Mouse (Mus musculus) layer of hippocampus, adult 11-12 months (tissue): ENCODE measurements around the gene Slc7a10.
A peak's percentile ranks its signal among the peaks of the same experiment; 100 is the strongest.
"Not testable (repeated sequence)": the region's sequence is repeated elsewhere in the genome, so short reads cannot be mapped to it uniquely, and the experiment has no call there.

Experiments
- DNase-seq: peaks from one replicate; pipeline ENCODE4 v3.0.0; 2022; ENCODE audit warnings: low spot score

Gene Slc7a10

DNA sequence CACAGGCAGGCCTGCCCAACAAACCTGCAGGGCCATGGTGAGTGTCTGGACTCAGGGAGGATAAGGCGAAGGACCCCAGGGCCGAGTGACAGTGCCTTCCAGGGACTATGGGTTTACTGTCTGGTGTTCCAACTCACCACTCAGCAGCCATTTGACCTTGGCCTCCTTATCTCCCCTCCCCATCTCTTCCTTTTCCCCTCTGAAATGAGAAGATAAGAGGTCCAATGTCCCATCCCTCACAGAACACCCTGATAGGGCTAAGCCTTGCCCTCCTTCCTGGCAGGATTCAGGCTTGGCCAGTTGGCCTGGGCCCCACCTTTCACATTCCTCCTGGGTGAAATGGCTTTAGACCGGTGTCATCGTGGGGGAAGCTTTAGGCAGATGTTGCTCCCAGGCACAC, 10.7 kb upstream of the Slc7a10 start:
- DNase-seq: no peak

DNA sequence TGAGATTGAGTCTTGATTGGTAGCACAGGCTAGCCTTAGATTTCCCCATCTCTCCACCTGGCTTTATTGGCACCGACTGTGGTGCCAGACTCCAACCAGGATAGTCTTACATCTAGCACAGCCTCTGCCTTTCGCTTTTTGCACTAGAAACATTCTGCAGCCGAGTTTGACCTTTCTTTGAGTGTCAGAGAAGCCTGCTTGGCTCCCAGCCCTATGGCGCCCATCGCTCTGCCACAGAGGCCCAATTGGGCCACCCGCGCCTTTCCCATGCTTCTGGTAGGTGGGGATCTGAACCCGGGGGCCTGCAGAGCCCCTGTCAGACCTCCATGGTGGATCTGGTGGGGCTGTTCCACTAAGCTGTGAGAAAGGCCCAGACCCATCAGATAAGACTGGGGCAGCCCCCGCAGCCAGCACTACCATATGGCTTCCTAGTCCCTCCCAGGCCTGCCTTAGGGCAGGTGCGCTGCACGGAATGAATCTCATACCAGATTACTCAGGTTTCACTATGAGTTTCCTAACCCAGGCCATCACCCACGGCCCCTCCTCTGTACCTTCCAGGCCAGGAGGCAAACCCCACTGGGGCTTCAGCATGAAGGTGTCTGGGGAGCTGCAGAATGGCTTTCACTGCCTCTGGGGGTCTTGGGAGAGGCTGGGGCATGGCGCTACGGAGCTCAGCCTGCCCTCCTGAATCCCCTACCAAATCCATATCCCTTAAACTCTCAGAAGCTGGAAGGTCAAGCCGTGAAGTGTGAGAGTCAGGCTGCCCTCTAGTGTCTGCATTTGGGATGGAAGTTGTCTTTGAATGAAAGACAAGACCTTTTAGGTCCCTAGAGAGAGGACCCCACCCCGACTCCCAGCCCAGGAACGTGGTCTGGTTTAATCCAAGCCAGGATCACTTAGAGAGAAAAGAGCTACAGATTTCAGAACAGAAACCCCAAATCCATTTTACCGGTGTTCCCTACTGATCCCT, 9.5 kb upstream of the Slc7a10 start:
- DNase-seq: peak; percentile 54

DNA sequence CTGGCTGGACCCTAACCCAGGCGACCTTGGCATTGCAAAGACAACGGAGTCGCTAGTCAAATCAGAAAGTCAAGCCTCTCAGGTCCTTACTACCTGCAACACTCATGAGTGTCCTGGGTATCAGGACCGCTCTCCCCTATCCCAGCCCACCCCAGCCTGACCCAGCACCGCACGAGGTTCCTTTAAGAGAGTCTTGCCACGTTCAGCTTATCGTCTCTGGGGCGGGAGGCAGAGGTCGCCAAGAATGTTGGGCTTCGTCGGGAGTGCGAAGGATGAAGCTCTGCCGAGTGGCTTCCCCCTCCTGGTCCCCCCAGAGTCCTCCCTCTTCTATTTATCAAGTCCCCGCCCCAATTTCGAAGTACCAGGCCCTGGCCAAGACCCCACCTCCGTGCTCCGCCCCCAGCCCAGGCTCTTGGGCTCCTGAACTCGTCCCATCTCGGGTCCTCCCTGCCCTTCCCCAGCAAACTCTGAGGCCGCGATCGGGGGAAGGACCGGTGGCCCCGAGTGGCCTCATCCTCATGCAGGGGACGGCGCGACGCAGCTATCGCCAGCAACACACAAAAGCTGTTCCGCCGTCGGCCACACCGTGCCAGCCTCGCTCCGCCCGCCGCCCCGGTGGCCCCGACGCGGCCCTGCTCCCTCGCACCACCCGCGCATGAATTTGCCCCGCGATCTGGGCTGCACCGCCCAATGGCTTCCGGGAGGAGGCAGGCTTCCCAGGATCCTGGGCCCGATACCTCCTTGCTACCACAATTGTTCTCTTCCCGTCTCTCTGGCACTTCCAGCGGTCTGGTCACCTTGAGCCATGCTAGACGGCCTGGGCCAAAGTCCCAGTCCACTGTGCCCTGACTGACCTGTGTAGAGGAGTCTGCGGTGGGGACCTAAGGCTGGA, 1.1 kb upstream of the Slc7a10 start:
- peak; percentile 37 for DNase-seq

DNA sequence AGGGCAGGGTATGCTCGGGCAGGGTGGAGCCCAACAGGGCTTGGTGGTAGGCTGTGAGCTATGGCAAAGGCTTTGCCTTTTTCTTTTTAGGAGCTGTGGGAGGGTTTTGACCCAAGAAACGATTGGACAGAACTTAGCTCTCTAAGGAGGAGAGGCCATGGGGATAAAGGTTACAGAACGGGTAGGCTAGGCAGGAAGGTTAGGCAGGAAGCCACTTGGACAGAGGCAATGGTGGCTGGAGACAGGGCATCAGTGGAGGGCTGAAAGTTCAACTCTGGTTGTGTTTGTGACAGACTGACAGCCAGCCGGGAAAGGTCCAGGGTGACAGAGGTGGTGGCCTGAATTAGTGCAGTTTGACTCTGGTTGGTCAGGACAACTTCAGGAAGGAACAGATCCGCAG, 3.5 kb downstream of the Slc7a10 start:
- no peak for DNase-seq

DNA sequence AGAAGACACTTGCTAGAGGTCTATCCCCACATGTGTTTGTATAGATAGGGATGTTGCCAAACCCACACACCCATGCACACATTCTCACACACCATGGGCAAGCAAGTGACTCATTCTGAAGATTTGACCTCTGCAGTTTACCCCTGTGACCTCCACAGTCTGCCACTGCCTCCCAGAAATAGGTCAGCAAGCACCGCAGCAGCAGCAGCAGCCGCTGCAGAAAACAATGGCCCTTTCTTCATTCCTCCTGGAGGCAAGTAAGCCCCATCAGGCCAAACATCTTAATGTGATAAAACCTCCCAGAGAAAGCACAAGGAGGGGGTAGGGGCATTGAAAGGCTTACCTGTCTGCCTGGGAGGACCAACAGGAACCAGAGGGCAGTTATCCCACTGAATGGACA, 5.1 kb downstream of the Slc7a10 start:
- no peak for DNase-seq

DNA sequence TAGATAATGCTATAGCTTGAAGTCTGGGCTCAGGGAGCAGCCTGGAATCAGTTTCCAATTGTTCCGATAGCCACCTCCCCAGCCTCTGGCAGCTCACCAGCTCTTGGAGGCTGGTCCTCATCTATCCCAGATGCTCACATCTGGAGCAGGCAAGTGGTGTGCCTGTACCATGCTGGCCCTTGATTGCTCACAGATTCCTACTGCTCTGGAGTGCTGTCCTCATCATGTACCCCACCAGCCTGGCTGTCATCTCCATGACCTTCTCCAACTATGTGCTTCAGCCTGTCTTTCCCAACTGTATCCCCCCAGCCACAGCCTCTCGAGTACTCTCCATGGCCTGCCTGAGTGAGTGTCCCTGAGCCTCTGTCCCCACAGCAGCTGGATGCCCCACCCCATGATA, 10.8 kb downstream of the Slc7a10 start:
- no peak for DNase-seq

DNA sequence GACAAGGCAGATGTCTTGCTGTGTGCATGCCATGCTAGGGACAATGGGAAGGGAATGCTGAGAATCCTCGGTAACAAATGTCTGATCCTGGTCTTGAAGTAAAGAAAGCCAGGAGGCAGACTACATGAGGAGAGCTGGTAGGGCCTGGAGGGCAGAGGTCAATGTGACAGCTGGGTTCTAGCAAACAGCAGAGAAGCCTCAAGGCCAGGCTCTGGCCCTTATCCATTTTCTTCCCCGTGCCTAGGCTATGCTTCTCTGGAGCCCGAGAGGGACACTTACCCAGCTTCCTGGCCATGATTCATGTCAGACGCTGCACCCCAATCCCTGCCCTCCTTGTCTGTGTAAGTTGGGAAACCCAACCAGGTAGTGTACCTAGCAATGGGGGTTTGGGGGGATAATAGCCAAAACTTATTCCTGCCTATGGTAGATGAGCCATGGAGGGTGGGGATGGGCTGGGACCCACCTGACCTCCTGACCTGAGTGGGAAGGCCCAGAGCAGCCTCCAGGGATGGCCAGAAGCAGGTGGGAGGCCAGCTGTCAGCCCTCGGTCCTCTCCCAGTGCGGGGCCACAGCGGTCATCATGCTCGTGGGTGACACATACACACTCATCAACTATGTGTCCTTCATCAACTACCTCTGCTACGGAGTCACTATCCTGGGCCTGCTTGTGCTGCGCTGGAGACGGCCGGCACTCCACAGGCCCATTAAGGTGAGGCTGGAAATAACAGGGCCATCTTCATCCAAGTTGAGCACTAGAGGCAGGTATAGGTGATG, 13.0 kb downstream of the Slc7a10 start:
- no peak for DNase-seq

DNA sequence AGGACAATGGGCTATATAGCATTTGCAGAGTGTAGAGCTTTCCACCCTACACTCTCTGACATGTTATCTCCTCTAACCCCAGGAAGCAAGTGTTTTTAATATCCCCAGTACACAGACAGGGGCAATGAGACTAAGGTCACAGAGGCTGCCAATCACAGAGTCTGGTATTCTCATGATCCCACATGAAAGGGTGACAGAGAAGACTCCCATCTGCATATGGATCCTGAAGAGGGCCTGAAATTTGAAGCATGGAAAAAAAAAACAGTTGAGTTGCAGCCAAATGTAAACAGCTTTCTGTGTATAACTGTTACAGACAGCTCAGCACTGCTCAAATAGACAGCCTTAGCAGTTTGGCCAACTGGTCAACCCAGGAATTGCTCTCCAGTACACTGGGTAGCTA, 13.6 kb downstream of the Slc7a10 start:
- DNase-seq: no peak

DNA sequence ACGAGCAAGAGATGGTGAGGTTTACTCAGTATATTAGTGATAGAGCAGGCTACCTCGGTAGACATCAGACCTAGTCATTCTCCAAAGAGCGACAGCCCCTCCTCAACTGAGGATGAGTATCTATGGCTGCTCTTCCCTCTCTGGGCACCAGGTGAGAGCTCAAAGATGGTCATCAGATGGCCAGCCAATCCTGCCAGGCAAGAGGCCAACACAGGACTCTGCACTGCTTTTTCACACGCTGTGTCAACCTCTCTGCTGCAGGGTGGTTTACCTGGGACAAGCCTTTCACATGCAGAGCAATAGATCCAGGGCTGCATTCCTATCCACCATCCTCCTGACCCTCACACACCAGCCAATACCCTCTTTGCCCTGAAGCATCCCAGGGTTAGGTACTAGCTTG, 25.6 kb downstream of the Slc7a10 start:
- DNase-seq: no peak

DNA sequence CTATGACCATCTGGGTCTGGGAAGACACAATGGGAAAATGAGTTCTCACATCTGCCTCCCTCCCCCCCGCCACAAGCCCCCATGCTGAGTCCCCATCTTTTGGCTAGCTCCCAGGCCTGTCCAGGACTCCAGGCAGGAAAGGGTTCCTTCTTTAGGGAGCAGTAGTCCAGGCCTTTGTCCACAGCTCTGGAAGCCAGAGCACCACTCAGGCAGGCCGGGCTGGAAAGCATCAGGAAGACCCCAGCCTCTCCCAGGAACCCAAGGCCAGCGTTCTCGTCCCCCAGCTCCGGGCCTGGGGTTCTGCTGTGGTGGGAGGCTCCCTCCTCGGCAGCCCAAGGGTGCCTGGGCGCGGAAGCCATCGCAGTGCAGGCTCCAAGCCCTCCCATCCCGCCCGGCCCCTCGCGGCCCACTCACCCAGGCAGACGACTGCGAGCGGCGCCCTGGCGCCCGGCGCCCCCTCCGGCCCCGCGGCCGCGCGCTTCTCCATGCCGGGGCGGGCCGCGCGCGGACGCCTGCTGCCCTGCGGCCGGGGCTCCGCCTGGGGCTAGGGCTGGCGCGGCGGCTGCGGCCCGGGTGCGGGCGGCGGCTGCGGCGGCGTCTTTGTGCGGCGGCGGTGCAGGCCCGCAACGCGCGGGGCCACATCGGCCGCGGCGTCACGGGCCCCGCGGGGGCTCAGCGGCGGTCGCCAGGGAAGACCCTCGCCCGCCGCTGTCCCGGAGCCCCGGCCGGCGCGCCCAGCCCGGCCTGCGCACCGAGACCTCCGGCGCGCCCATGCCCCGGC, 28.4 kb downstream of the Slc7a10 start:
- DNase-seq: no peak

DNA sequence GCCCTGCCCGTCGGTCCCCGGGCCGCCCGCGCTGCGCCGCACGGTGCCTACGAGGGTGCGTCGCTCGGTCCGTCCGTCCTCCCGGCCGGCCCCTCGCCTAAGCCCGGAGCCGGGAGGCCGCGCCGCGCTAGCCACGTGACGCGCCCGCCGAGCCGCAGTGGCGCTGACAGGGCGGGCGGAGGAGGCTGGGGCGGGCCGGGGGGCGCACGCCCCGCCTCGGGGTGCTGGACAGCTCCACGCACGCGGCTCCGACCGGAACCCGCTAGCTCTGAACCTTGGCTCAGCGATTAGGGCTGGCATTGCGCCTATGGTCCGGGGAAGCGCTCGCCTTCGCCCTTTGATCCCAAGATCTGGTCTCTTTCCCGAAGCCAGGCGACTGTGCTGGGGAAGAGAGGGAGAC, 29.0 kb downstream of the Slc7a10 start, which contains the start of gene Lrp3:
TSS of gene Lrp3 (minus strand) at position 274 of the 400 bp plus-strand sequence.
- peak; percentile 47 for DNase-seq

DNA sequence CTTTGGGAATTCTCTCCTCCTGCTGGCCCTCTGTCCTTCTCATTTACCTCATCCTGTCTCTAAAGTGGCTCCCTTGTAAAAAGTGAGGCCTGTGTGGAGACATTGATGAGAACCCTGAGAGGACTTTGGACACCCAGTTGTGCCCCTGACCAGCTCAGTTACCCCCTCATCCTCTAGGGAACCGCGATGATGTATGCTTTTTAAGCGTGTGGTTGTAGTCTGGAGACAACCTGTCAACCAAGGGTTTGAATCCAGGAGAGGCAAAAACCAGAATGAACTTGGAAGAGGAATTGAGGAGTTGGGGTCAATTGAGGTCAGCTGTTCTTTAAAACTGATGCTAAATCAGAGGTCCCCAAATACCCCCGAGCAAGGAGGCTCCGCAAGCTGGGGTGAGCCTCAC, 29.5 kb downstream of the Slc7a10 start:
- DNase-seq: no peak

DNA sequence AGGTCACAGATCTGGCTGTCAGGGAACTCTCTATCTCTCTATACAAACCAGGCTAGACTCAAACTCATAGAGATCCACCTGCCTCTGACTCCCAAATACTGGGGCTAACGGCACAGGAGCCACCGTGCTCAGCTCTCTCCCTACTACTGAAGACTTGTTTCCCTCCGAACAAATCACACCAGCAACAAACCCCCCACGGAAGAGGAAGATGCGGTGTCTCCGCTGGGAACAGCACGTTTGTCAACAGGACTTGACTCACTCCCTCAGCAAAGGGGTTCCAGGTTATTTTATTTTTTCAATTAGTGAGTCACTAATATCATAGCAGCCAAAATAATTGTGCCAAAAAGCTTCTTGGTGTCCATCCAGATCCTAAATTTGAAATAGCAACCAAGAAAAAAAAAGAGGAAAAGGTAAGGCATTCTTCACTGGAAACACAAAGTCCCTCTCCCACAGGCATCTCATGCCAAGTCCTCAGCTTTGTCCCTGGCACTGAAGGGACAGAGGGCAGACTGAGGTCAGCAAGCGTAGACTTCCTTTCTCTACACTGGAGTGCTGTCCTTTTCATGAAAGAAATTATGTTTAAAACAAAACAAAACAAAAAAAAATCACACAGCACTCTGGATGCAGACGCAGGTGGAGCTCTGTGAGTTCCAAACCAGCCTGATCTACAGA, 34.6 kb downstream of the Slc7a10 start:
- no peak for DNase-seq

DNA sequence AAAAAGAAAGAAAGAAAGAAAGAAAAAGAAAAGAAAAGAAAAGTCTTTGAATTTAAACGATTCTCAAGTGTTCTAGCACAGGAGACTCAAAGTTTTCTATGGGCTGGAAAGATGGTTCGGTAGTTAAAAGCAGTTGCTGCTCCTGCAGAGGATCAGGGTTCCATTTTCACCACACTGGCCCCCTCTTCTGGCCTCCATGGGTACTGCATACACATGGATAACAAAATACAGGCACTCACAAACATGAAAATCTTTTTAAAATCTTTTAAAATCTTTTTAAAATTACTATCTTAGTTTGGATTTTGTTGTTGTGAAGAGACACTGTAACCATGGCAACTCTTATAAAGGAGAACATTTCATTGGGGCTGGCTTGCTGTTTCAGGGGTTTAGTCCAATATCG, 44.1 kb downstream of the Slc7a10 start:
- DNase-seq: no peak

DNA sequence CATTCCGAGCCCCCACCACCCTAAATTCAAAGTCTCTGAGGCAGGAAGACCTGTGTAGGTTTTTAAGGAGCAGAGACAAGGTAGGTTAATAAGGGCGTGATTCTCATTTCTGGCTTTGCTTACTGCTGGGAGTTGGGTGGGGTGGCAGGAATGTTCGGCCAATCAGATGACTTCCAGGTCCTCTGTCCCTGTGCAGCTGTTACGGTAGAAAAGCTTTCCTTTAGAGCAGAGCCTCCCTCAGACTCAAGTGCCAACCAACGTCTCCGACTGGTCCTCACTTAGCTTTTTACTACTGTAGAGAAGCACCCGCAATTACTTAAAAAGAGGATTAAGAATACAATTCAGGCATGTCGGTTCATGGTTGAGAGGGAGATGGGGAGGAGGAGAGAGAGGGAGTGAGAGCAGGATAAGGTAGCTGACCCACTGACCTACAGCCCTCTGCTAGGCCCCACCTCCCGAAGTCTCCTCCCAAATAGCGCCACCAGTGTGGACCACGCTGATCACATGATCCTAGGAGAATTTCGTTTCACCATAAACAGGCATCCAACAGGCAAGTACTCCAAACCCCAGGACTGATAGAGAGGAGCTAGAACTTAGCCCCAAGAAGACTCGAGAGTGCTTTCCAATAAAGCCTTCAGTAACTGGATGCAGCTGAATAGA, 46.7 kb downstream of the Slc7a10 start:
- no peak for DNase-seq

DNA sequence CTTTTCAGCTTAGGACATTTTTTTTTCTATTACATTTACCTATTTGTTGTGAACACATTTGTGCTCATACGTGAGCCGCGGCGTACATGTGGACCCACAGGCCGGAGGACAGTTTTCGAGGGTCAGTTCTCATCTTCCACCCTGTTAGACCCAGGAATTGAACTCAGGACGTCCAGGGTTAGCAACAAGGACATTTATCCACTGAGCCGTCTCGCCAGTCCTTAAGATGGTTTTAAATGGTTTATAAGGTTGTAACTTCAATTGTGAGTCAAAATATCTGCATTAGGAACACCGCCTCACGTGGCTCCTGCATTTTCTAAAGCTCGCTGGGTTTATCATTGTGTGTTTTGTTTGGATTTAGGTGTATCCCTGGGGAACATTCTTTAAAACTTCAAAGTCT, 47.7 kb downstream of the Slc7a10 start:
- peak; percentile 13 for DNase-seq

DNA sequence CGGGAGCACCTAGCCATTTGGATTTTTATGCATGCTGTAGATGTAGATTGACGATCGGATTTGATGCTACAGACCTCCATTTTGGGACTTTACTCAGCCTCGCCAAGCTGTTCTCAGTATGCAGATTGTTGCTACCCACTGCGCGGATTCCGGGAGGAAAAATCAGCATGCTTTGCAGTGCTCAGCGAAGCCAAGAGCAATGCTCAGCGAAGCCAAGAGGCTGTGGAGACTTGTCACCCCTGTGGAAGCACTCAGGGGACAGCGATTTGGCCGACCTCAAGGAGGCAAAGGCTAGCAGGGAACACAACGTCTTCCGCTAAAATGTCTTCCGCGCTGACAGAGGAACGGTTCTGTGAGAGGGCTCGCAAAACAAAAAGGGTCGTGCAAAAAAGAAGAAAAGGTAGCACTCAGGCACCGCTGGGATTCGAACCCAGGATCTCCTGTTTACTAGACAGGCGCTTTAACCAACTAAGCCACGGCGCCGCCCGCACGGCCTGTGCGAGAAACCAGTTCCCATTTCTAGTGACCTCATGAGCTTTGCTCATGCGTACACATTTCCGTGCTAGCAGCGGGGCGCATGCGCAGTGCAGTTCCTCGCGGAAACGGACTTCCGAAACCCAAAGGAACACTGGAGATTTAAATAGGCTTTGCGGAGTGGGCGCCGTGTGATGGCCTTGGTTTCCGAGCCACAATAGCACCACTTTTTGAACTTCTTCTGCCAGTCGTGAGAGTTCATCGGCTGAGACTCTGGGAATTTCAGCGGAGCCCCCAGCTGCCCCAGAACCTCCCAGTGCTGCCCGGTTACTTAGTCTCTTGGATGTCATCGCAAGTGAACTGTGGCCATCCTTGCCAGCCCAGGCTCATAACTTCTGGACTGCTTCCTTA, 48.4 kb downstream of the Slc7a10 start:
- DNase-seq: peak; percentile 100

DNA sequence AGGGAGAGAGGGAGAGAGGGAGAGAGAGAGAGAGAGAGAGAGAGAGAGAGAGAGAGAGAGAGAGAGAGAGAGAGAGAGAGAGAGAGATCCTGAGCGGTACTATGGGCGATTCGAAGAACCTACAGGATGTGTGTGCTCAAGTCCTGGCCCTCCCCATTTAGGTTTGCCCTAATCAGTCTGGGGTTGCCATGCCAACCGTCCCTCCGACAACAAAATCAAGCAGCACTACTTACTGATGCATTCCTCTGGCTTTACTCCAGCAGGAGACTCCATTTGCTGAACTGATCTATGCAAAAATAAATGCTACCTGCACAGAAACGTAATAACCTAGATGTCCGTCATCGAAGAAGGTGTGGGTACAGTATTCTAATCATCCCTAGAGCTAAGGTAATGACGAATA, 49.1 kb downstream of the Slc7a10 start:
- DNase-seq: peak; percentile 81

DNA sequence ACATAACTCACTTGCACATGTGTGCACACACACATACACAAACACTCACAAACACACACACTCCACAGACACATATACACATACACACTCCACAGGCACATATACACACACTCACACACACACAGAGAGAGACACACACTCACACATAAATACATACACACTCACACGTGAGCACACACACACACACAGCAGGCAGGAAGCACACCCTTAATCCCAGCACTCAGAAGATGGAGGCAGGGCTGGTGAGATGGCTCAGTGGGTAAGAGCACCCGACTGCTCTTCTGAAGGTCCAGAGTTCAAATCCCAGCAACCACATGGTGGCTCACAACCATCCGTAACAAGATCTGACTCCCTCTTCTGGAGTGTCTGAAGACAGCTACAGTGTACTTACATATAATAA, 51.8 kb downstream of the Slc7a10 start:
- DNase-seq: not testable (repeated sequence)
